Mouse (Mus musculus): ENCODE measurements at regions not wholly inside any gene's neighbourhood (a gene's known extent, or its start where the extent isn't known, plus 50 kb on each side); places are given as distances from the start of the nearest gene placed in this dataset.

DNA sequence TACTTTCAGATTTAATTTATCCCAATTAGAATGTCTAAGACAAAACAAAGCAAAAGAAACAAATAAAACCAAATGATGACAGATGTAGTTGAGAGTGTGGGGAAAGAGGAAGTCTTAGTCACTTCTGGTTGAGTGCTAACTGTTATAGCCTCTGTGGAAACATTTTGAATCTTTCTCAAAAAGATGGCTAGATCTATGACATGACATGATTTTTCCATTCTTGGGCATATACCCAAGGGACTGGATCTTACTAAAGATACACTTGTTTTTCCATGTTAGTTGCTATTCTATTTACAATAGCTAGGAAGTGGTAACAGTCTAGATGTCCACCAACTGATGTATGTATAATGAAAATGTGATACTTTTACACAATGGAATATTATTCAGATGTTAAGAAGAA, 57.9 kb upstream of the Olfr1507 start:
- ATAC-seq (replicated peaks; ENCODE audit: insufficient number of reproducible peaks, low FRiP score, low TSS enrichment, poor library complexity, severe bottlenecking), result no peak

DNA sequence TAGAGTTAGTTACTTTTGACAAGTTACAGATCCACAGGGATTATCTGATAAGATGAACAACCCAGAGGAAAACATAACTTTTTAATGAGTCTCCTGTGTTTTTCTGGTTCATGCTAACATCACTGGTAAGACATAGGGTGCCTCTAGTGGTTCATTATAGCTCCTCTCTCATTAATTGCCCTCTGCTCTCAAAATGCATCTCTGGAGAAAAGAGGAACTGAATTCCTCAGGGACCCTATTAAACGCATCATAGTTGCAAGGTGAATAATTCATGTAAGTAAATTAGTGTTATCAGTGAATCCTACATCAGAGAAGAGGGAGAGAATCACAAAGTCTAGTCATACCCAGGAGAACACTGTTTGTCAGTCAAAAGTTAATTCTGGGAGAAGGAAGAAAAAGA, 52.4 kb upstream of the Olfr1507 start:
- ATAC-seq (replicated peaks; ENCODE audit: insufficient number of reproducible peaks, low FRiP score, low TSS enrichment, poor library complexity, severe bottlenecking), result no peak

All from monocyte, adult 5-6 weeks (primary cell).